Mouse (Mus musculus): Measurements from ENCODE around the gene Speg. TPM values are rescaled to one million over a fixed set of nuclear protein-coding genes. Genes with fewer than 3 reads are reported as not detected.

Gene Speg
- polyA plus RNA-seq, 1 experiment from 2014 or later = 53.8 TPM

DNA sequence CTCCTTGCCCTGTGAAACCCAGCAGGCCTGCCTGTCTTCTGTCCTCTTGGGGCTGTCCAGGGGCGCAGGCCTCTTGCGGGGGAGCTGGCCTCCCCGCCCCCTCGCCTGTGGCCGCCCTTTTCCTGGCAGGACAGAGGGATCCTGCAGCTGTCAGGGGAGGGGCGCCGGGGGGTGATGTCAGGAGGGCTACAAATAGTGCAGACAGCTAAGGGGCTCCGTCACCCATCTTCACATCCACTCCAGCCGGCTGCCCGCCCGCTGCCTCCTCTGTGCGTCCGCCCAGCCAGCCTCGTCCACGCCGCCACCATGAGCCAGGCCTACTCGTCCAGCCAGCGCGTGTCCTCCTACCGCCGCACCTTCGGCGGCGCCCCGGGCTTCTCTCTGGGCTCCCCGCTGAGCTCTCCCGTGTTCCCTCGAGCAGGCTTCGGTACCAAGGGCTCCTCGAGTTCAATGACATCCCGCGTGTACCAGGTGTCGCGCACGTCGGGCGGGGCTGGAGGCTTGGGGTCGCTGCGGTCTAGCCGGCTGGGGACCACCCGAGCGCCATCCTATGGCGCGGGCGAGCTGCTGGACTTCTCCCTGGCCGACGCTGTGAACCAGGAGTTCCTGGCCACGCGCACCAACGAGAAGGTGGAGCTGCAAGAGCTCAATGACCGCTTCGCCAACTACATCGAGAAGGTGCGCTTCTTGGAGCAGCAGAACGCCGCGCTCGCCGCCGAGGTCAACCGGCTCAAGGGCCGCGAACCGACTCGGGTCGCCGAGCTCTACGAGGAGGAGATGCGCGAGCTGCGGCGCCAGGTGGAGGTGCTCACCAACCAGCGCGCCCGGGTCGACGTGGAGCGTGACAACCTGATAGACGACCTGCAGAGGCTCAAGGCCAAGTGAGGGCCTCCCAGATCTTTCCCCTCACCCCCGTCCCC is 14.7 kb upstream of the Speg start, which contains the start of gene Des:
Des (plus strand) TSS at position 218 of the 920 bp plus-strand sequence.
- H3K36me3 ChIP-seq (ENCODE audit: control insufficient read depth, insufficient read depth, low read length) = no peaks in the 10 kb centered on the region
- H3K9me3 ChIP-seq (ENCODE audit: control insufficient read depth, low read depth, low read length) = no peaks in the 10 kb centered on the region
- H3K4me2 ChIP-seq (replicated peaks; ENCODE audit: low read depth, low read length) = peak within 1 kb of the TSS; percentile 56
- H3K4me3 ChIP-seq (ENCODE audit: low read depth, low read length) = peak within 1 kb of the TSS; percentile 36
- 1% methylated on average over 80 of the region's 80 CpGs for WGBS
- no peak within 1 kb of the TSS; the same call in 1 of the 2 replicates for H3K9ac ChIP-seq (replicated peaks; ENCODE audit: low read depth, low read length)
- H3K27ac ChIP-seq (ENCODE audit: low read length) = peak within 1 kb of the TSS; percentile 62; the same call in 1 of the 2 replicates
- no peaks in the 10 kb centered on the region; the same call in 1 of the 2 replicates for H3K27me3 ChIP-seq (ENCODE audit: control insufficient read depth, insufficient read depth, low read length)
- peak; percentile 73; the same call in 1 of the 2 replicates for ATAC-seq (ENCODE audit: insufficient number of reproducible peaks, insufficient read depth, low FRiP score, low read depth)
- peaks cover 20% of the 10 kb centered on the region; the same call in 1 of the 2 replicates for H3K4me1 ChIP-seq (ENCODE audit: control insufficient read depth, insufficient read depth, low read length)

DNA sequence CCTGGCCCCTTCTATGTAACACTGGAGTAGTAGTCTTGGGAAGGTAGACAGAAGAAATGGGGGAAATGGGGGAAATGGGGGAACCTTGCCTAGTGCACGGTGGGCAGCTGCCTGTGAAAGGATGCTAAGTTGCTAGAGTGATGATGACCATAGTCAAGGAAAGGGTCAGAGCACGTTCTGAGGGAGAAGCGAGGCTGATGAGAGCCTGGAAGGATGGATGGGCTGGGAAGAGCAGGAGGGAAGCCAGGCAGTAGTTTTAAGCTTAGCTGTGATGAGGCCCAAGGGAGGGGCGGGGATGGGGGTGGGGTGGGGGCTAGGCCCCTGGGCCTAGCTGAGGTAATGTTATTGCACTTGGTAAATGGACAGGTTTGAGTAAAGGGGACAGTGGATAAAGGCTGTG is 14.0 kb upstream of the Speg start:
- WGBS = 48% methylated on average over 4 of the region's 4 CpGs
- Histone ChIP-seq H3K4me2 (replicated peaks; ENCODE audit: low read depth, low read length) (peak overlapping the region; percentile 56), H3K9me3 (ENCODE audit: control insufficient read depth, low read depth, low read length) (no peaks in the 10 kb centered on the region), H3K4me3 (ENCODE audit: low read depth, low read length) (peak overlapping the region; percentile 36), H3K27ac (ENCODE audit: low read length) (no peak overlapping the region), H3K36me3 (ENCODE audit: control insufficient read depth, insufficient read depth, low read length) (no peaks in the 10 kb centered on the region), H3K4me1 (ENCODE audit: control insufficient read depth, insufficient read depth, low read length) (peaks cover 20% of the 10 kb centered on the region; the same call in 1 of the 2 replicates), H3K27me3 (ENCODE audit: control insufficient read depth, insufficient read depth, low read length) (no peaks in the 10 kb centered on the region; the same call in 1 of the 2 replicates), H3K9ac (replicated peaks; ENCODE audit: low read depth, low read length) (no peak overlapping the region)
- ATAC-seq (ENCODE audit: insufficient number of reproducible peaks, insufficient read depth, low FRiP score, low read depth) = no peak

GRCm38 (mm10) chr1:75361750-75362149 is 13.3 kb upstream of the Speg start:
- H3K9me3 ChIP-seq (ENCODE audit: control insufficient read depth, low read depth, low read length) = no peaks in the 10 kb centered on the region
- H3K27ac ChIP-seq (ENCODE audit: low read length) = no peak overlapping the region
- H3K4me3 ChIP-seq (ENCODE audit: low read depth, low read length) = no peak overlapping the region
- 0 out of 2 replicates have a peak overlapping the region, but pooled peaks have one; percentile 56 for H3K4me2 ChIP-seq (replicated peaks; ENCODE audit: low read depth, low read length)
- 38% methylated on average over 4 of the region's 4 CpGs for WGBS
- no peaks in the 10 kb centered on the region; the same call in 1 of the 2 replicates for H3K27me3 ChIP-seq (ENCODE audit: control insufficient read depth, insufficient read depth, low read length)
- no peak for ATAC-seq (ENCODE audit: insufficient number of reproducible peaks, insufficient read depth, low FRiP score, low read depth)
- H3K9ac ChIP-seq (replicated peaks; ENCODE audit: low read depth, low read length) = no peak overlapping the region
- H3K4me1 ChIP-seq (ENCODE audit: control insufficient read depth, insufficient read depth, low read length) = peaks cover 20% of the 10 kb centered on the region; the same call in 1 of the 2 replicates
- H3K36me3 ChIP-seq (ENCODE audit: control insufficient read depth, insufficient read depth, low read length) = no peaks in the 10 kb centered on the region

GRCm38 (mm10) chr1:75363868-75364267 is 11.2 kb upstream of the Speg start:
- ATAC-seq (ENCODE audit: insufficient number of reproducible peaks, insufficient read depth, low FRiP score, low read depth) = no peak
- Histone ChIP-seq H3K4me2 (replicated peaks; ENCODE audit: low read depth, low read length) (no peak overlapping the region), H3K36me3 (ENCODE audit: control insufficient read depth, insufficient read depth, low read length) (no peaks in the 10 kb centered on the region), H3K9ac (replicated peaks; ENCODE audit: low read depth, low read length) (no peak overlapping the region), H3K27ac (ENCODE audit: low read length) (no peak overlapping the region), H3K9me3 (ENCODE audit: control insufficient read depth, low read depth, low read length) (no peaks in the 10 kb centered on the region), H3K4me3 (ENCODE audit: low read depth, low read length) (no peak overlapping the region), H3K4me1 (ENCODE audit: control insufficient read depth, insufficient read depth, low read length) (peaks cover 20% of the 10 kb centered on the region; the same call in 1 of the 2 replicates), H3K27me3 (ENCODE audit: control insufficient read depth, insufficient read depth, low read length) (no peaks in the 10 kb centered on the region; the same call in 1 of the 2 replicates)
- WGBS = 85% methylated on average over 3 of the region's 3 CpGs

- no peak overlapping the region for H3K4me2 ChIP-seq (replicated peaks; ENCODE audit: low read depth, low read length)
- no peak overlapping the region for H3K4me3 ChIP-seq (ENCODE audit: low read depth, low read length)
- no peak overlapping the region for H3K27ac ChIP-seq (ENCODE audit: low read length)
- WGBS = 73% methylated on average over 14 of the region's 14 CpGs
- H3K27me3 ChIP-seq (ENCODE audit: control insufficient read depth, insufficient read depth, low read length) = no peaks in the 10 kb centered on the region; the same call in 1 of the 2 replicates
- H3K9me3 ChIP-seq (ENCODE audit: control insufficient read depth, low read depth, low read length) = no peaks in the 10 kb centered on the region
- H3K9ac ChIP-seq (replicated peaks; ENCODE audit: low read depth, low read length) = no peak overlapping the region
- peaks cover 15% of the 10 kb centered on the region for H3K4me1 ChIP-seq (ENCODE audit: control insufficient read depth, insufficient read depth, low read length)
- ATAC-seq (ENCODE audit: insufficient number of reproducible peaks, insufficient read depth, low FRiP score, low read depth) = no peak
- no peaks in the 10 kb centered on the region for H3K36me3 ChIP-seq (ENCODE audit: control insufficient read depth, insufficient read depth, low read length)
Measured at GRCm38 (mm10) chr1:75365510-75366137, 9.5 kb upstream of the Speg start.

- Histone ChIP-seq H3K9ac (replicated peaks; ENCODE audit: low read depth, low read length) (no peak overlapping the region), H3K27ac (ENCODE audit: low read length) (no peak overlapping the region), H3K27me3 (ENCODE audit: control insufficient read depth, insufficient read depth, low read length) (no peaks in the 10 kb centered on the region), H3K36me3 (ENCODE audit: control insufficient read depth, insufficient read depth, low read length) (no peaks in the 10 kb centered on the region), H3K9me3 (ENCODE audit: control insufficient read depth, low read depth, low read length) (no peaks in the 10 kb centered on the region), H3K4me1 (ENCODE audit: control insufficient read depth, insufficient read depth, low read length) (peaks cover 7% of the 10 kb centered on the region), H3K4me2 (replicated peaks; ENCODE audit: low read depth, low read length) (no peak overlapping the region), H3K4me3 (ENCODE audit: low read depth, low read length) (no peak overlapping the region)
- WGBS = 45% methylated on average over 25 of the region's 25 CpGs
- no peak for ATAC-seq (ENCODE audit: insufficient number of reproducible peaks, insufficient read depth, low FRiP score, low read depth)
Measured at GRCm38 (mm10) chr1:75369360-75369983, 5.6 kb upstream of the Speg start.

DNA sequence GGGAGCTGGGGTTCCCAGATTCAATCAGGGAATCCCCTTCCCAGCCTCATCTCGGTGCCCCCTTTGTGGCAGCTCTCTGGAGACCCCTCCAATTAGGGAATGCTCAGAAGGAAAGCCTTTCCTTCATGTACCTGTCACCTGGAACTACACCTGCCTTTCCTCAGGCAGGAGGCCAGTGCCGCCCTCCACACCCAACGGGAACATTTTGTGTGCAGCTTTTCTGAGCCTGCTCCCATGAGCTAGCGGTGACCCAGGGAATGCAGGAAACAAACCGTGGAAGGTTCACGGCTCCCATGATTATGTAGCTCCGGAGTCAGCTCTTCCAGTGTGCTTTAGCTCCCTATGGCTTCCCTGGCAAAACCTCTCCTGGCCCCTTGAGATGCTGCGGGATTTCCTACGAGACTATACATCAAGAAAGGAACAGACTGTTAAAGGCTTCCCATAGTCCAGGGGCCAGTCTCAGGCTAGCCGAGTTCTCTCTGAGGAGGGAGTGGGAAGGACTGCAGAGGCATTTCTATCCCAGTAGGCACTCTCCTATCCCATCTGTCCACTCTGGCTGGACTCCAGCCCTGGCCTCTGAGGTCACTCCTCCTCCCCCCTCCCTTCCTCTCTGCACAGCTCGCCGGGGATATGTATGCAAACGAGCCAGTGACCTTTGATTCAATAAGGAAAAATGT is 5.0 kb upstream of the Speg start:
- no peak for ATAC-seq (ENCODE audit: insufficient number of reproducible peaks, insufficient read depth, low FRiP score, low read depth)
- peaks cover 11% of the 10 kb centered on the region for H3K4me1 ChIP-seq (ENCODE audit: control insufficient read depth, insufficient read depth, low read length)
- H3K4me3 ChIP-seq (ENCODE audit: low read depth, low read length) = no peak overlapping the region
- H3K9ac ChIP-seq (replicated peaks; ENCODE audit: low read depth, low read length) = no peak overlapping the region
- H3K4me2 ChIP-seq (replicated peaks; ENCODE audit: low read depth, low read length) = no peak overlapping the region
- WGBS = 35% methylated on average over 13 of the region's 13 CpGs
- H3K27ac ChIP-seq (ENCODE audit: low read length) = no peak overlapping the region
- H3K27me3 ChIP-seq (ENCODE audit: control insufficient read depth, insufficient read depth, low read length) = no peaks in the 10 kb centered on the region
- no peaks in the 10 kb centered on the region for H3K36me3 ChIP-seq (ENCODE audit: control insufficient read depth, insufficient read depth, low read length)
- H3K9me3 ChIP-seq (ENCODE audit: control insufficient read depth, low read depth, low read length) = no peaks in the 10 kb centered on the region
